Mouse (Mus musculus) embryonic fibroblast, embryonic 13.5 days (primary cell): Measurements from ENCODE around the gene N4bp3.

ENCODE experiments used
- CTCF ChIP-seq: IDR thresholded peaks from 2 replicates; pipeline ENCODE4 v1.5.1; 2011; ENCODE audit warnings: mild to moderate bottlenecking, control low read depth, low read length, moderate library complexity, borderline replicate concordance; ENCODE audit not compliant: insufficient read depth
- POLR2A ChIP-seq: IDR thresholded peaks from 2 replicates; pipeline ENCODE4 v1.6.1; 2011; ENCODE audit warnings: low read depth, mild to moderate bottlenecking, control low read depth, low read length, moderate library complexity

DNA sequence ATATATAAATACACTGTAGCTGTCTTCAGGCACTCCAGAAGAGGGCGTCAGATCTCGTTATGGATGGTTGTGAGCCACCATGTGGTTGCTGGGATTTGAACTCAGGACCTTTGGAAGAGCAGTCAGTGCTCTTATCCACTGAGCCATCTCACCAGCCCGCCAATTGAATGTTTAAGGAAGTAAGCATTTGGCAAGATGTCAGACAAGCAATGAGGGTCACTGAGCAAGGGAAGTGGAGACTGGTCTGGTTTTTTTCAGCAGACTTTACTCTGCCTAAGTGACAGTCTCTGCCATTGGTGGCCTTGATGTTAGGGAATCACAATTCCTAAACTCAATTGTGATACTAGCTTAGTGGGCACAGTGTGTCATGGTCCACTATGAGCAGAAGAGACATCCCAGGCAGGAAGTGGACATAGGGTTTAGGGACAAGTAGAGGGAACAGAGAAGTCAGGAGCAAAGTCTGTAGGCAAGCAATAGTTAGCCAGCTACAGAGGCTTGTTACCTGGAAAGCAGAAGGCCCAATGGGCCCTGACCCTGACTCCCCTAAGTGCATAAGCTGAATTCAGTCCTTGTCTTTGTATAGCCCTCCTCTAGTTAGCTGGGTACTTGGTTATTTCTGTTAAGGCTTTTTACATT, 55.8 kb downstream of the N4bp3 start:
- no peak for TF ChIP-seq POLR2A
- no peak for TF ChIP-seq CTCF
